Mouse (Mus musculus): ENCODE measurements around the gene Rbm6. TPM values are rescaled to one million over a fixed set of nuclear protein-coding genes. Genes with fewer than 3 reads are reported as not detected.

Gene Rbm6
- polyA plus RNA-seq (2012; rRNA removed): 52.9 and 53.1 TPM in 2 replicates

- DNase-seq (ENCODE audit: low spot score): no peak
Measured at GRCm38 (mm10) chr9:107873137-107873536, at the start of gene Rbm6. Rbm6 (minus strand) TSS chr9:107873237.

GRCm38 (mm10) chr9:107919441-107919840, 46.4 kb upstream of the Rbm6 start:
- no peak for DNase-seq (ENCODE audit: low spot score)

- DNase-seq (ENCODE audit: low spot score): no peak
Measured at GRCm38 (mm10) chr9:107918884-107919283, 45.8 kb upstream of the Rbm6 start.

DNA sequence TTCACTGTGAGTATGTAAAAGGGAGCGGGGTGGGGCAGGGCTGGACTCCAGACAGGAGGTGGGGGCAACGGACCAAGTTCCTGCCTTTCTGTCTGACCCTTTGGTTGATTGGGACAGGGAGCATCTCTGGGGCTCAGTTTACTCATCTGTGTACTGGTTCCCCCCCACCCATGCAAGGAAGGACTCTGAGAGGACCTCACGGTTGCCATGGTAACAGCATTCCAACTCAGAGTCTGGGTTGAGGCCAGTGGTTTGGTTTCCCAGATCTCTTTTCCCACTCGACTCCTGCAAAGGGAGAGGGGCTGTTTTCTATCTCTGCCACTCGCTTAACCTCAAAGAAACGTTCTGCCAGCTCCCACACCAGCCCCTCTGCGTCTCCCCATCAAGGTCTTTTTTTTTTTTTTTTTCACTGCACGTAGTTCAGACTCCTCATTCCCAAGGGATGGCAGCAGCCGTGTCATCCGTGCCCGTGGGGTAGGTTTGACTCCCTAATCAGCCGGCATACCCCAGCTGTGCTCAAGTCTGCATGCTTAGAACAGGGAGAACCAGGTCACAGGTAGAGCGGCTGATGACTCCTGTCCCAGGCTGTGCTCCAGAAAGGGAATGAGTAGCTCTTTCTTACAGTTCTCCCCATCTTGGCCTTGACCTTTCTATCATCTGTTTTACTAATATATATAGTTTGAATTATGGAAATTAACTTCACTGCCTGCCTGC, 45.0 kb upstream of the Rbm6 start:
- no peak for DNase-seq (ENCODE audit: low spot score)

DNA sequence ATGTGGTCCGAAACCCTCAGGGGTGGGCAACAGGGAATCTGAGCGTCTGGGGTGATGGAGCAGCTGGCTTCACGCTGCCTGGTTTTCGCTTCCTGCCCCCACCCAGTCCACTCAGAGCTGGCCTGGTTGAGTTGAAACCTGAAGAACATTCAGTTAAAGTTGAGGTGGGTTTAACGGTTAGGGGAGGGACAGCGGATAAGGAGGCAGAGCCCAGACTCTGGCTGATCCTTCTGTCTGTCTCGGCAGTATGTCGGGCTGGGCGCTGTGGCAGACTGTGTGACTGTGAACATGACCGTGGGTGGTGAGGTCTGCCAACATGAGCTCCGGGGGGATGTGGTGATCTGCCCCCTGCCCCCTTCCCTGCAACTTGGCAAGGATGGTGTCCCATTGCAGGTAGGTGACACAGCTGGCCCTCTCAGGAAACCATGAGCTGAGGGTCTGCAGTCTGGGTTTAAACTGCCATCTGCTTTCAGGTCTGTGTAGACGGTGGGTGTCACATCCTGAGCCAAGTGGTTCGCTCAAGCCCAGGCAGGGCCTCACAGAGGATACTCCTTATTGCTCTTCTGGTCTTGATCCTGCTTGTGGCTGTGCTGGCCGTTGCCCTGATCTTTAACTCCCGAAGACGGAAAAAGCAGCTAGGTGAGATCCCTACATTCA, 41.9 kb upstream of the Rbm6 start:
- no peak for DNase-seq (ENCODE audit: low spot score)

GRCm38 (mm10) chr9:107910025-107910769, 37.2 kb upstream of the Rbm6 start:
- peak; percentile 44 for DNase-seq (ENCODE audit: low spot score)

DNA sequence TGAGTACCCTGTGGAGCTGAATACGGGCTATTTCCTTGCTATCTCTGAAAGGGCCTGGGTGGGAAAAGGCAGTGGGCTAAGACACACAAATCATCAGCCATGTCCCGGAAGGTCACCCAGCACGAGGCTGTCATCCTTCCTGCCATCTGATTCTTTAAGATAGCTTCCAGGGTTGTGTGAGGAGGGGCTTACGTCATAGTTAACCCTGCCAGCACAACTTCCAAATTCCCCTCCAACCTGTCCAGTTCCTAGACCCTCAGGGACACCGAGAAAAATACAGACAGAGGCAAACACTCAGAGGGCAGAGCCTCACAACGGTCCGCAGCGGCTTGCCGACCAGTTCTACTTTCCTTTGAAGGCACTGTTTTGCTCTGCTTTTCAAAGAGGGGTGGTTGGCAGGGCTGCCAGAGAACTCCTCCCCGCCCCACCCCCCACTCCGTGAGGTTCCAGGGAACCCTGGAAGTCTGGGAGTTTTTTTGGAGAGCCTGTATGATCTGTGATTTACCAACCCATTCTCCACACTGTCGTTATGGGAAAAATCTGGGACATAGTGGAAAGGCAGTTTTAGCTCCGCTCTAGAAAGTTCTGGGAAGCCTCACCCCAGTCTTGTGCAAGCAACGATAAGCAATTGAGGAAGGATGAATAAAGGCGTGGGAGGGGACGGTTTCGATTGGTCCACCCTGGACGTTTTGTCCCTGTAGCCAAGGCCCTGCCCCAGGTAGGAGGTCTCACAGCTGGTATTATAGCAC, 35.5 kb upstream of the Rbm6 start:
- peak; percentile 43 for DNase-seq (ENCODE audit: low spot score)

DNA sequence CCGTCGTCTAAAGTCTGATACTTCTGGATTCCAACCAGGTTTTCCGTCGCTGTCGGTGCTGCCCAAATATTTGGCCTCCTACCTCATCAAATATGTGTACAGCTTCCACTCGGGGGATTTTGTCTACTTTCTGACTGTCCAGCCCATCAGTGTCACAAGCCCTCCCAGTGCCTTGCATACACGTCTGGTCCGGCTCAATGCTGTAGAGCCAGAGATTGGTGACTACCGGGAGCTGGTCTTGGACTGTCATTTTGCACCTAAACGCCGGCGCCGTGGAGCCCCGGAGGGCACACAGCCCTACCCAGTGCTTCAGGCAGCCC, 34.7 kb upstream of the Rbm6 start:
- DNase-seq (ENCODE audit: low spot score): no peak

DNA sequence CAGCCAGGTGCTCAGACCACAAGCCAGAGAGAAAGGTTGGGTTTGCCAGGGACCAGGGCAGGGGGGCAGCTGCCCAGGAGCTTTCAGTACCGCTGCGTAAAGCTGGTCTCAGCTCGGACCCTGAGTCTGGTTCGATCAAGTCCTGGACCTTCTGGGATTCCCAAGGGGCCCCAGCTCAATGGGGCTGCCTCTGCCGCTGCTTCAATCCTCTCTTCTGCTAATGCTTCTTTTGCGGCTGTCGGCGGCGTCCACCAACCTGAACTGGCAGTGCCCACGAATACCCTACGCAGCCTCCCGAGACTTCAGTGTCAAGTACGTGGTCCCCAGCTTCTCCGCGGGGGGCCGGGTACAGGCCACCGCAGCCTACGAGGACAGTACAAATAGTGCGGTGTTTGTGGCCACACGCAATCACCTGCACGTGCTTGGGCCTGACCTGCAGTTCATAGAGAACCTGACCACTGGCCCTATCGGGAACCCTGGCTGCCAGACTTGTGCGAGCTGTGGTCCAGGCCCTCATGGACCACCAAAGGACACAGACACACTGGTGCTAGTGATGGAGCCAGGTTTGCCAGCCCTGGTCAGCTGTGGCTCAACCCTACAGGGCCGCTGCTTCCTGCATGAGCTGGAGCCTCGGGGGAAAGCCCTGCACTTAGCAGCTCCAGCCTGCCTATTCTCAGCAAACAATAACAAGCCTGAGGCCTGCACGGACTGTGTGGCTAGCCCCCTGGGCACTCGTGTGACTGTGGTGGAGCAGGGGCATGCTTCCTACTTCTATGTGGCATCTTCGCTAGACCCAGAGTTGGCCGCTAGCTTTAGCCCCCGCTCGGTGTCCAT, 34.1 kb upstream of the Rbm6 start:
- peak; percentile 42 for DNase-seq (ENCODE audit: low spot score)

- DNase-seq (ENCODE audit: low spot score): peak; percentile 76
Measured at GRCm38 (mm10) chr9:107906252-107906966, 33.4 kb upstream of the Rbm6 start, which contains the start of gene Mst1r. Mst1r (plus strand) TSS chr9:107906873.

GRCm38 (mm10) chr9:107904726-107905125, 31.7 kb upstream of the Rbm6 start:
- peak; percentile 73 for DNase-seq (ENCODE audit: low spot score)

GRCm38 (mm10) chr9:107901627-107901914, 28.5 kb upstream of the Rbm6 start:
- no peak for DNase-seq (ENCODE audit: low spot score)

DNA sequence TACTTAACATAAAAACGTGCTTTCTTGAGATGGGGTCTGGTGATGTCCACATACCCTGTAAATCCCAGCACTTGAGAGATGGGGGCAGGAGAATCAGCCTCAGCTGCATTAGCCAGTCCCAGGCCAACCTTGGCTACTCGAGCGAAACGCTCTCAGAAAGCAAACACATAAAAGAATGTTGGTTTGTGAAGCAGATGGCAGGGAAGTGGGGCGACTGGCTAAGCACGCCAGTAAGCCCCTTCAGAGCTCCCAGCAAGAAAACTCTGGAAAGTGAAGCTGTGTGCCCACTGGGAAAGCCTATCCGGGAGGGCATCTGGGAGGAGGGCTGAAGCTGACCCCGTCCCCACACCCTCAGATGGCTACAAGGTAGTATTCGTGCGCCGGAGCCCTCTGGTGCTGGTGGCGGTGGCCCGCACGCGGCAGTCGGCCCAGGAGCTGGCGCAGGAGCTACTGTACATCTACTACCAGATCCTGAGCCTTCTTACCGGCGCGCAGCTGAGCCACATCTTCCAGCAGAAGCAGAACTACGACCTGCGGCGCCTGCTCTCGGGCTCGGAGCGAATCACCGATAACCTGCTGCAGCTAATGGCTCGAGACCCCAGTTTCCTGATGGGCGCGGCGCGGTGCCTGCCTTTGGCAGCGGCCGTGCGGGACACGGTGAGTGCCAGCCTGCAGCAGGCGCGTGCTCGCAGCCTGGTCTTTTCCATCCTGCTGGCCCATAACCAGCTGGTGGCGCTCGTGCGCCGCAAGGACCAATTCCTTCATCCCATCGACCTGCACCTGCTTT, 28.0 kb upstream of the Rbm6 start:
- DNase-seq (ENCODE audit: low spot score): no peak

- no peak for DNase-seq (ENCODE audit: low spot score)
Measured at GRCm38 (mm10) chr9:107899855-107900254, 26.8 kb upstream of the Rbm6 start.

- no peak for DNase-seq (ENCODE audit: low spot score)
Measured at GRCm38 (mm10) chr9:107898563-107898962, 25.5 kb upstream of the Rbm6 start.

GRCm38 (mm10) chr9:107891023-107891422, 18.0 kb upstream of the Rbm6 start:
- DNase-seq (ENCODE audit: low spot score): no peak

DNA sequence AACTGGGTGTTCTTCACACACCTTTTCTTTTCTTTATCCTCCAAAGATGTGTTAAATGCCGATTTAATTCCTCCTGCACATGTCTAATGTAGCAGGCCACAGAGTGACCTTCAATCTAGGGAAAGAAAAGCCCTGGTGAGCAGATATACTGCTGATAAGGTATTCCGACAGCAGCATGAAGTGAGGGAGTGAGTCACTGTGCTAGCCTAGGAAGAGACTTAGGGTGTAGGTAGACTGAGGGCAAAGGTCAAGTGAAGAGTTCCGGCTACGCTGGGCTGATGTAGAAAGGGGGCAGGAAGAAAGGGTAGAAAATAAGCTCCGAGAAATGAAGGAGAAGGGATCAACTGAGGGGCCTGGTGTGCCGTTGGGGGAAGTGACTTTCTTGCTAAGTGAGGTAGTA, 17.2 kb upstream of the Rbm6 start:
- DNase-seq (ENCODE audit: low spot score): no peak

DNA sequence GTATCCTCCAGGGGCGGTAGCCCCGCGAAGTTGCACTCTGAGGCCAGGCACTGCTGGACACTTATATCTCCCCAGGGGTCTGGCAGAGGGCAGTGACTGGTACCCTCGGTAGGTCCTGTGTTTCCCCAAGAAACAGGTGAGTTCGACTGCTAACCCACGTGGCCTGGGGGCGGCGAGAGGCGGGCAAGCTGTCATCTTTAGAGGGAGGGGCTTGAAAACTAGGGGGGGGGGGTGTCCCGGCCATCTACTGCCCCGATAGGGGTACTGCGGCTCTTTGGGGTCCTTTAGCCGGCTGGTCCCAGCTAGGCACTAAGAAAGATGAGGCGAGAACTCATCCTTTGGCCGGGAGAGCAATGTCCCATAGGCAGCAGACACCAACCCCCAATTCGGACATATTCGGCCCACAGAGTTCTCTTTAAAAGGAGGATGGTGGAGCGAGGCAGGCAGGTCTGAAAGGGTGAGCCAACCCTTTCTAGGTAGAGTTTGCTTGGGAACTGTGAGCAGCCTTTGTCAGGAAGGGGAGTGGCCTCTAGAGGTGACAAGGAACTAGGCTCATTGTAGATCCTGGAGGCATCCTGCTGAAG, 15.3 kb upstream of the Rbm6 start:
- DNase-seq (ENCODE audit: low spot score): peak; percentile 36

DNA sequence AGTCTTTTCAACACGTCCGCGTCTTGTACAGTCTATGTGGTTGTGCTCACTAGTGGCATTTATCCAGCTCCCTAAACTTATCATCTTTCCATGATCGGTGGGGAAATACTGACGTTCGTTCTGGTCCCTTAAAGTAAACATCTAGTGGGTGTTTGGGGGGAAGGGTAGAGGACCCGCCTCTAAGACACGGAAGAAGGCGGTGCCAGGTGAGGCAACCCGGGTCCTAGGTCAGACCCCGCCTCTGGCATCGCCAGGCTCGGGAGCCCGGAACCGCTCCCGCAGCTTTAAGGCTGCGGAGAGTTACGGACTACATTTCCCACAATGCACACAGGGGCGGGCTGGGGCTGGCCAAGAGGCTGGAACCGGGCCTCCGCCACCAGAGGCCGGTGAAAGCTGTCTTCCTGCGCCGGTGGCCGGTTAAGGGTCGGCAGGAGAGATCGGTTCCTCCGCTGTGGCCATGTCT, 14.8 kb upstream of the Rbm6 start, which contains the start of gene Mon1a:
Gene Mon1a, plus strand, starts transcription at position 348 of the 463 bp plus-strand sequence.
- peak; percentile 82 for DNase-seq (ENCODE audit: low spot score)
